Mouse (Mus musculus) myocyte (in vitro differentiated cells): ENCODE results near the gene Plcb3.

Experiments
- E2F4 ChIP-seq: IDR thresholded peaks from one replicate; pipeline ENCODE4 v1.6.1; 2011; ENCODE audit warnings: mild to moderate bottlenecking, control low read depth, moderate library complexity; ENCODE audit not compliant: insufficient read depth
- MYOD1 ChIP-seq, 3 experiments: IDR thresholded peaks; one replicate each; pipeline ENCODE4 v1.6.1; 2011; ENCODE audit warnings: control low read depth in 2 of 3, low read depth in 2 of 3, mild to moderate bottlenecking in 2 of 3, moderate library complexity in 1 of 3; ENCODE audit not compliant: insufficient read length in 2 of 3, control insufficient read depth in 1 of 3
- MYOG ChIP-seq, 3 experiments: IDR thresholded peaks; one replicate each; pipeline ENCODE4 v1.6.1; 2011; ENCODE audit warnings: control low read depth in 2 of 3, low read depth in 2 of 3, mild to moderate bottlenecking in 2 of 3; ENCODE audit not compliant: insufficient read length in 2 of 3, control insufficient read depth in 1 of 3, insufficient read depth in 1 of 3
- POLR2A ChIP-seq: IDR thresholded peaks from one replicate; pipeline ENCODE4 v1.6.1; 2011; ENCODE audit warnings: low read depth, mild to moderate bottlenecking, control low read depth, moderate library complexity; ENCODE audit not compliant: insufficient read length
- POLR2AphosphoS2 ChIP-seq: IDR thresholded peaks from one replicate; pipeline ENCODE4 v1.6.1; 2011; ENCODE audit warnings: low read depth, control low read depth; ENCODE audit not compliant: insufficient read length
- SRF ChIP-seq: IDR thresholded peaks from one replicate; pipeline ENCODE4 v1.6.1; 2011; ENCODE audit warnings: low read depth; ENCODE audit not compliant: control insufficient read depth, insufficient read length
- TCF12 ChIP-seq: IDR thresholded peaks from one replicate; pipeline ENCODE4 v1.6.1; 2011; ENCODE audit warnings: mild to moderate bottlenecking, control low read depth; ENCODE audit not compliant: poor library complexity, insufficient read depth, severe bottlenecking
- TCF3 ChIP-seq: IDR thresholded peaks from one replicate; pipeline ENCODE4 v1.6.1; 2011; ENCODE audit warnings: low read depth, control low read depth; ENCODE audit not compliant: insufficient read length
- USF1 ChIP-seq: IDR thresholded peaks from one replicate; pipeline ENCODE4 v1.6.1; 2011; ENCODE audit warnings: low read depth, mild to moderate bottlenecking, control low read depth, moderate library complexity

DNA sequence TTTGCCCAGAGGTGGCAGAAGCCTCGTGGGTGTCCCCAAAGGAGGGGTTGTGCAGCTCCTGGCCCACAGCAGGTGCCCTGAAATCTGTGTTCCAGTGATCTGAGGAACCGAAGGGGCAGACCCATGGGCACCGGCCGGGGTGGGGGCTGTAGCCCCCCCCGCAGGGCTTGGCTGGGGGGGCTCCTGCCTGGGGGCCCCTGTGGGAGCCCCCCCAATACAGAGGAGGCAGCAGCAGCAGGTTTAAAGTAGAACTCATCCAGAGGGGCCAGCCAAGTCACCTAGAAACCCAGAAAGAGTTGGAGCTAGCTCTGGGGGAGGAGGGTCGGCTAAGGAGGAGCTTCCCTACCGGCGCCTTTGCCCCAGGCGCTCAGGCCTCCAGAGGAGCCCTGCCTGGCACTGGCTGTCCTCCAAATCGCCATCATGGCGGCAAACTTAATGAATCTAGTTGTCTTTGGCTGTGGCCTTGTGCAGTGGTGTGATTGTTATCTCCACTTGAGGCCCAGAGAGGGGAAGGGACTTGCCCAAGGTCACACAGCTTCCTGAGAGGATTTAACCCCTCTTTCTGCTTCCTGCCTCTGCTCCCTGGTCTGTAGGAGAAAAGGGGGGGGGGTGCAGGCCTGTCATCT lies 5.7 kb downstream of the Plcb3 start:
- no peak for TF ChIP-seq MYOD1 (IDR thresholded peaks at IDR 0.05; ENCODE audit: control insufficient read depth in 1 of 3, insufficient read length in 2 of 3, low read depth in 2 of 3)
- no peak for TF ChIP-seq USF1
- TF ChIP-seq POLR2A: no peak
- no peak for TF ChIP-seq TCF3
- TF ChIP-seq E2F4: no peak
- no peak for TF ChIP-seq POLR2AphosphoS2
- TF ChIP-seq TCF12: no peak
- TF ChIP-seq SRF: no peak
- no peak for TF ChIP-seq MYOG (IDR thresholded peaks at IDR 0.05; ENCODE audit: control insufficient read depth in 1 of 3, insufficient read depth in 1 of 3, insufficient read length in 2 of 3, low read depth in 2 of 3)
